Mouse (Mus musculus) heart, adult 11 months (tissue): Measurements from ENCODE around the gene Vps37d.
"Not testable (repeated sequence)": the region's sequence is repeated elsewhere in the genome, so short reads cannot be mapped to it uniquely, and the experiment has no call there.

Source experiments
- DNase-seq: peaks from one replicate; pipeline ENCODE4 v3.0.0; 2022

Gene Vps37d

GRCm38 (mm10) chr5:135073349-135074150, 4.5 kb downstream of the Vps37d start:
- no peak for DNase-seq

GRCm38 (mm10) chr5:135072720-135073119, 5.3 kb downstream of the Vps37d start:
- no peak for DNase-seq

GRCm38 (mm10) chr5:135072061-135072460, 6.0 kb downstream of the Vps37d start:
- DNase-seq: no peak

GRCm38 (mm10) chr5:135070448-135070847, 7.6 kb downstream of the Vps37d start:
- DNase-seq: no peak

GRCm38 (mm10) chr5:135066008-135066407, 12.1 kb downstream of the Vps37d start:
- DNase-seq: peak; percentile 84

- peak; percentile 84 for DNase-seq
Measured at GRCm38 (mm10) chr5:135064909-135065446, 13.1 kb downstream of the Vps37d start, which contains the start of gene Bud23. Bud23 (minus strand) TSS chr5:135064959.

- no peak for DNase-seq
Measured at GRCm38 (mm10) chr5:135064382-135064766, 13.7 kb downstream of the Vps37d start.

- peak; percentile 100 for DNase-seq
Measured at GRCm38 (mm10) chr5:135063629-135064381, 14.3 kb downstream of the Vps37d start, which contains the start of gene Dnajc30. Dnajc30 (plus strand) TSS chr5:135064202.

GRCm38 (mm10) chr5:135053356-135053755, 24.7 kb downstream of the Vps37d start:
- DNase-seq: peak; percentile 88

GRCm38 (mm10) chr5:135049268-135049667, 28.8 kb downstream of the Vps37d start:
- not testable (repeated sequence) for DNase-seq

GRCm38 (mm10) chr5:135048539-135048938, 29.5 kb downstream of the Vps37d start:
- peak; percentile 87 for DNase-seq

- DNase-seq: no peak
Measured at GRCm38 (mm10) chr5:135044575-135044974, 33.5 kb downstream of the Vps37d start.

- DNase-seq: no peak
Measured at GRCm38 (mm10) chr5:135042105-135042788, 35.8 kb downstream of the Vps37d start.

GRCm38 (mm10) chr5:135040777-135041176, 37.3 kb downstream of the Vps37d start:
- no peak for DNase-seq

GRCm38 (mm10) chr5:135040059-135040458, 38.0 kb downstream of the Vps37d start:
- DNase-seq: no peak

GRCm38 (mm10) chr5:135039541-135039940, 38.5 kb downstream of the Vps37d start:
- no peak for DNase-seq

GRCm38 (mm10) chr5:135037946-135038345, 40.1 kb downstream of the Vps37d start:
- no peak for DNase-seq

- DNase-seq: no peak
Measured at GRCm38 (mm10) chr5:135035608-135036359, 42.3 kb downstream of the Vps37d start.

- no peak for DNase-seq
Measured at GRCm38 (mm10) chr5:135034593-135034992, 43.5 kb downstream of the Vps37d start.

- DNase-seq: no peak
Measured at GRCm38 (mm10) chr5:135032581-135032980, 45.5 kb downstream of the Vps37d start.

- DNase-seq: no peak
Measured at GRCm38 (mm10) chr5:135029007-135029854, 48.8 kb downstream of the Vps37d start.
